In genomic region chr13:113640944-113641597, GRCm38 (mm10) we compare ENCODE assay signal across 10 mouse cellular contexts. TPM values are rescaled to one million over a fixed set of nuclear protein-coding genes. Genes with fewer than 3 reads are reported as not detected.
A peak's percentile ranks its signal among the peaks of the same experiment; 100 is the strongest.
DNase-seq lines count a peak whose midpoint lies in the region; ATAC-seq lines count a peak whose summit lies in the region.
"Had no signal": no experiment of that assay in that cellular context is flagged by ENCODE, and none has a peak within 500 bp of the region (broad histone marks: within the 10 kb centered on the region; RNA-seq: fewer than 3 reads in every experiment).

No protein-coding gene starts in this region.

- H3K27ac ChIP-seq in forebrain, embryonic 14.5 days (ENCODE audit: low read depth, low read length), result no peak overlapping the region
- no peak overlapping the region for H3K27ac ChIP-seq in forebrain, embryonic 15.5 days (replicated peaks)
- H3K27ac ChIP-seq in midbrain, embryonic 13.5 days, result no peak overlapping the region

- no peaks in the 10 kb centered on the region for H3K27me3 ChIP-seq in forebrain, embryonic 14.5 days (replicated peaks; ENCODE audit: control insufficient read depth, insufficient read depth, low read length)
- no peaks in the 10 kb centered on the region for H3K27me3 ChIP-seq in forebrain, embryonic 15.5 days
- no peaks in the 10 kb centered on the region for H3K27me3 ChIP-seq in midbrain, embryonic 13.5 days

- intact Hi-C loops in left cerebral cortex, postnatal 4 days (cut with DNase I), result no loop called here
- intact Hi-C loops in left cerebral cortex, postnatal 10 days (cut with DNase I), result loop anchor here (2.0 kb wide), 1 partner anchor 28 kb away; no protein-coding TSS in a partner anchor

- H3K4me1 ChIP-seq in forebrain, embryonic 14.5 days (ENCODE audit: control insufficient read depth, insufficient read depth, low read length), result no peaks in the 10 kb centered on the region
- peaks cover 7% of the 10 kb centered on the region; the same call in 1 of the 2 replicates for H3K4me1 ChIP-seq in forebrain, embryonic 15.5 days
- no peaks in the 10 kb centered on the region for H3K4me1 ChIP-seq in midbrain, embryonic 13.5 days (replicated peaks)

- H3K4me2 ChIP-seq in forebrain, embryonic 14.5 days (ENCODE audit: low read length), result no peak overlapping the region
- no peak overlapping the region for H3K4me2 ChIP-seq in forebrain, embryonic 15.5 days (replicated peaks)
- no peak overlapping the region for H3K4me2 ChIP-seq in midbrain, embryonic 13.5 days (replicated peaks)

- 0 out of 2 replicates have a peak, but pooled peaks have one; percentile 54 for ATAC-seq in forebrain, embryonic 14.5 days
- no peak for ATAC-seq in forebrain, embryonic 15.5 days (replicated peaks)
- ATAC-seq in midbrain, embryonic 13.5 days, result peak; percentile 73
- no peak for ATAC-seq in megakaryocyte, adult 5-6 weeks (ENCODE audit: poor library complexity, severe bottlenecking)

- H3K9ac ChIP-seq in forebrain, embryonic 14.5 days (ENCODE audit: low read length), result no peak overlapping the region
- no peak overlapping the region for H3K9ac ChIP-seq in forebrain, embryonic 15.5 days (replicated peaks)
- no peak overlapping the region for H3K9ac ChIP-seq in midbrain, embryonic 13.5 days (replicated peaks)

- 60% methylated on average over 11 of the region's 11 CpGs for WGBS in forebrain, embryonic 14.5 days
- 52% methylated on average over 11 of the region's 11 CpGs for WGBS in forebrain, embryonic 15.5 days
- WGBS in midbrain, embryonic 13.5 days, result 53% methylated on average over 11 of the region's 11 CpGs

- H3K9me3 ChIP-seq in forebrain, embryonic 14.5 days (replicated peaks; ENCODE audit: control insufficient read depth, low read length), result no peaks in the 10 kb centered on the region
- no peaks in the 10 kb centered on the region for H3K9me3 ChIP-seq in forebrain, embryonic 15.5 days
- no peaks in the 10 kb centered on the region for H3K9me3 ChIP-seq in midbrain, embryonic 13.5 days

- H3K4me3 ChIP-seq in forebrain, embryonic 14.5 days (ENCODE audit: low read depth, low read length), result no peak overlapping the region
- no peak overlapping the region for H3K4me3 ChIP-seq in forebrain, embryonic 15.5 days
- no peak overlapping the region for H3K4me3 ChIP-seq in midbrain, embryonic 13.5 days (replicated peaks)

- no peaks in the 10 kb centered on the region for H3K36me3 ChIP-seq in forebrain, embryonic 14.5 days (ENCODE audit: control insufficient read depth, insufficient read depth, low read length)
- no peaks in the 10 kb centered on the region for H3K36me3 ChIP-seq in forebrain, embryonic 15.5 days
- H3K36me3 ChIP-seq in midbrain, embryonic 13.5 days, result no peaks in the 10 kb centered on the region

- DNase-seq in forebrain, embryonic 14.5 days (ENCODE audit: low spot score), result peak; percentile 42
- peak; percentile 31 for DNase-seq in left cerebral cortex, postnatal 4 days
- no peak for DNase-seq in left cerebral cortex, postnatal 10 days (ENCODE audit: extremely low spot score in 1 of 2, low spot score in 2 of 2)
- peak; percentile 75 for DNase-seq in MN1 (ENCODE audit: low spot score)
- DNase-seq in adrenal gland, postnatal 14 days, result no peak

RNA-seq across cellular contexts. Expression of gene Hspb3, which starts 22.4 kb away (rescaled TPM):
- 1.1 TPM in 1 of 2 replicates, not detected in the other for polyA plus RNA-seq in forebrain, embryonic 14.5 days (2014; fragmentation: Nextera tagmentation; extraction: Ambion mirVana)
- 1.1 and 1.2 TPM in 2 replicates for polyA plus RNA-seq in forebrain, embryonic 15.5 days (2015; fragmentation: Nextera tagmentation; extraction: Ambion mirVana)
- total RNA-seq in left cerebral cortex, postnatal 4 days (2021), result 10 to 100 TPM; 13.4 to 16.4 TPM
- total RNA-seq in left cerebral cortex, postnatal 10 days (2021), result 1 to 10 TPM; 9.0 to 9.7 TPM
- 0.28 TPM in 1 of 2 replicates, not detected in the other for polyA plus RNA-seq in midbrain, embryonic 13.5 days (2015; fragmentation: Nextera tagmentation; extraction: Ambion mirVana)
- total RNA-seq in megakaryocyte, adult 5-6 weeks (2015), result not detected in 2 replicates
- not detected in 2 replicates for total RNA-seq in megakaryocyte, adult 5-6 weeks (2017)
- total RNA-seq in adrenal gland, postnatal 14 days (2021), result not detected in 2 replicates
- total RNA-seq: monocyte, adult 5-6 weeks had no signal
- polyA plus RNA-seq: spleen, adult 2 months had no signal

RNA-seq across cellular contexts. Expression of gene Snx18, which starts 22.7 kb away (rescaled TPM):
- 12.1 and 12.2 TPM in 2 replicates for polyA plus RNA-seq in forebrain, embryonic 14.5 days (2014; fragmentation: Nextera tagmentation; extraction: Ambion mirVana)
- polyA plus RNA-seq in forebrain, embryonic 15.5 days (2015; fragmentation: Nextera tagmentation; extraction: Ambion mirVana), result 11.6 and 12.0 TPM in 2 replicates
- total RNA-seq in left cerebral cortex, postnatal 4 days (2021), result 10 to 100 TPM; 19.3 to 19.8 TPM
- 10 to 100 TPM; 19.0 to 20.5 TPM for total RNA-seq in left cerebral cortex, postnatal 10 days (2021)
- polyA plus RNA-seq in midbrain, embryonic 13.5 days (2015; fragmentation: Nextera tagmentation; extraction: Ambion mirVana), result 8.0 and 8.6 TPM in 2 replicates
- 61.3 and 66.5 TPM in 2 replicates for total RNA-seq in megakaryocyte, adult 5-6 weeks (2015)
- total RNA-seq in megakaryocyte, adult 5-6 weeks (2017), result 64.9 and 75.6 TPM in 2 replicates
- 22.6 and 27.6 TPM in 2 replicates for total RNA-seq in adrenal gland, postnatal 14 days (2021)

Comparison
In these comparisons a context has a peak if more than half of its experiments do, and no peak if none do; other contexts are left out.
1. ATAC-seq: peak in forebrain, embryonic 14.5 days (single experiment) and midbrain, embryonic 13.5 days (single experiment); none in forebrain, embryonic 15.5 days (single experiment) and megakaryocyte, adult 5-6 weeks (single experiment).
2. DNase-seq: peak in forebrain, embryonic 14.5 days (single experiment), left cerebral cortex, postnatal 4 days (single experiment) and MN1 (single experiment); none in left cerebral cortex, postnatal 10 days (0 of 2) and adrenal gland, postnatal 14 days (single experiment).
3. RNA of gene Hspb3, which starts 22.4 kb away (total RNA-seq): 13.4 to 16.4 TPM in left cerebral cortex, postnatal 4 days and 9.0 to 9.7 TPM in left cerebral cortex, postnatal 10 days; not detected in megakaryocyte, adult 5-6 weeks and not detected in adrenal gland, postnatal 14 days; every median in the first group is over 10 times any median in the second.